Mouse (Mus musculus): ENCODE measurements around the gene Espn. TPM values are rescaled to one million over a fixed set of nuclear protein-coding genes. Genes with fewer than 3 reads are reported as not detected.

The Espn gene
- polyA plus RNA-seq, 1 experiment from 2014 or later = 1.6 TPM

DNA sequence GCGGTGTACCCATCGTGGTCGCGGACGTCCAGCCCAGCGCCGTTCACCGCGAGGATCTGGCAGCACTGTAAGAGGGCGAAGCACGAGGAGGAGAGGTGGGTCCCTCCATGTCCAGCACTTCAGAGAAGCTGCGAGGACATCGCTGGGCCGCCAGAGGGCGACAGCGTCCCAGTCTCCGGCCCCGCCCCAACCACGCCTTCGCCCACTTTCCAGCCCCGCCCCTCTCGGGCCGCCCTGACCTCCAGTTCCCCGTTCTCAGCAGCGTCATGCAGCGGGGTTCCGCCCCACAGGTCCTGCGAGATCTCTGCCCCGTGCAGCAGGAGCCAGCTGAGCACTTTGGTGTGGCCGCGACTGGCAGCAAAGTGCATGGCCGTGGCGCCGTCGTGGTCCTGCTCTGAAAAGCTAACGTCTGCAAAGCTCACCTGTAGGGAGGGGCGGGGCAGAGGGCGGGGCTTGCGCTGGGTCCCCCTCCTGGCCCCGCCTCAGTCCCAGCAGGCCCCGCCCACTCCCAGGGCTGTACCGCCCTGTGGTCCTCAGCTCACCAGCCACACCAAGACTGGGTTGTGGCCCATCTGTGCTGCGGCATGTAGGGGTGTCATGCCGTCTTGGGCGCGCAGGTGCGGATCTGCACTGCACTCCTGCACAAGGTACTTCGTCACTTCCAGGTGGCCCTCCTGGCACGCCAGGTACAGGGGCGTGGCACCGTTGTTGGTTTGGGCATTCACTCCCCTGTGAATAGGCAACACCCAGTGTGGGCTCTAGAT is 13.5 kb downstream of the Espn start:
- no peaks in the 10 kb centered on the region for H3K36me3 ChIP-seq
- H3K27ac ChIP-seq = 0 out of 2 replicates have a peak overlapping the region, but pooled peaks have one; percentile 35
- peak; percentile 89 for DNase-seq (ENCODE audit: low spot score)
- peaks cover 15% of the 10 kb centered on the region for H3K4me1 ChIP-seq (replicated peaks)
- peaks cover 89% of the 10 kb centered on the region for H3K27me3 ChIP-seq (ENCODE audit: insufficient read depth, poor library complexity, severe bottlenecking)
- peak overlapping the region; percentile 48 for H3K4me3 ChIP-seq
- 4% methylated on average over 51 of the region's 51 CpGs for WGBS
- no peaks in the 10 kb centered on the region for H3K9me3 ChIP-seq

DNA sequence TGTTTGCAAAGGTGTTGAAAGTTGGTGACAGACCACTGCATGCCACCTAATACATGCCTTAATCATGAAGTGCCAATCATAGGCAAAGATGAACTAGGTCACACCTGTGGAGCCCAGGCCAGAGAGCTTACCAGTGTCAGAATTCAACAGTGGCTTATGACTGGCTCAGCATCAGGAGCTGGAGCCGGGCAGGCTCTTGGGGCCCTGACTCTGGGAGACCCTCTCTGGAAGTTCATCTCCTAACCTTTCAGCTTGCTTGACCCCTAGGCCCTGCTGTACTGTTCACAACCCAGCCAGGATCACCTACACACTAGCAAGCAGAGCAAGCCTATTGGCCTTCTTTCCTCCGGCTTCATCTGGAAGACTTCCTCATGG is 15.3 kb downstream of the Espn start:
- H3K9me3 ChIP-seq = no peaks in the 10 kb centered on the region
- peaks cover 91% of the 10 kb centered on the region for H3K27me3 ChIP-seq (ENCODE audit: insufficient read depth, poor library complexity, severe bottlenecking)
- WGBS = 80% methylated on average over 2 of the region's 2 CpGs
- no peaks in the 10 kb centered on the region for H3K36me3 ChIP-seq
- H3K4me1 ChIP-seq (replicated peaks) = peaks cover 28% of the 10 kb centered on the region
- H3K27ac ChIP-seq = no peak overlapping the region
- no peak for DNase-seq (ENCODE audit: low spot score)
- H3K4me3 ChIP-seq = no peak overlapping the region

DNA sequence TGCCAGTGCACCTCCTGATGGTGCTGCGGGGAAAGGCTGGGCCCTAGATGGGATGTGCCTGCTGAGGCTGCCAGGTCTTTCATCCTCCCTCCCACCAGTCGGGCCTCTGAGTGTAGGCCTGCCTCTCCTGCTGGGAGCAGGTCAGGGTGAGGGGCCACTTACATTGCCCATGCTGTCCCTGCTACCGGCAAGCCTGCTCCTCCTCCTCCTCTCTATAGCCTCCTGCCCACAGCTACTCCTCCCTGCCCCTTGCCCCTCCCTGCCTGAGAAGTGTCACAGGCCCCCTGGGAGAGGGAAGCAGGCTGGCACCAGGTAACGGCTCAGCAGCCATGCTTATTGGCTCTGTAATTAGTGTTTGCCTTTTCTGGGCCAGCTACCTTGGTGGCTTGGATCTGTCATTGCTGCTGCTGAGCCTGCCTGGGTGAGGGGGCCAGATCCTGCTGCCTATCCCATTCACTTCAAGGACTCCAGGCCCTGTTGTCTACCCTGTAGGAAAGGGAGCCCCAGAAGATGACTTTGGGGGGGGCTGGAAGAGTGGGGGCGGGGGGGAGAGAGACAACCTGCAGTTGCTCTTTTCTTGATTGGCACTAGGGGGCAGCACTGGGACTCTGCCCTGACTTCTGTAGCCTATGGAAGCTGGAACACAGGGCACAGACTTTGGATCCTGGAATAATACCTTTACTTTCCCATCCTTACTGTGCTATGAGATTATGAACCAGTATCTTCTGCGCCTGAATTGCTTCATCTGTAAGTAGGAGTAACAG is 15.9 kb downstream of the Espn start:
- peaks cover 34% of the 10 kb centered on the region for H3K4me1 ChIP-seq (replicated peaks)
- H3K27ac ChIP-seq = no peak overlapping the region
- DNase-seq (ENCODE audit: low spot score) = no peak
- no peaks in the 10 kb centered on the region for H3K9me3 ChIP-seq
- H3K36me3 ChIP-seq = no peaks in the 10 kb centered on the region
- 35% methylated on average over 6 of the region's 6 CpGs for WGBS
- H3K4me3 ChIP-seq = no peak overlapping the region
- H3K27me3 ChIP-seq (ENCODE audit: insufficient read depth, poor library complexity, severe bottlenecking) = peaks cover 91% of the 10 kb centered on the region

DNA sequence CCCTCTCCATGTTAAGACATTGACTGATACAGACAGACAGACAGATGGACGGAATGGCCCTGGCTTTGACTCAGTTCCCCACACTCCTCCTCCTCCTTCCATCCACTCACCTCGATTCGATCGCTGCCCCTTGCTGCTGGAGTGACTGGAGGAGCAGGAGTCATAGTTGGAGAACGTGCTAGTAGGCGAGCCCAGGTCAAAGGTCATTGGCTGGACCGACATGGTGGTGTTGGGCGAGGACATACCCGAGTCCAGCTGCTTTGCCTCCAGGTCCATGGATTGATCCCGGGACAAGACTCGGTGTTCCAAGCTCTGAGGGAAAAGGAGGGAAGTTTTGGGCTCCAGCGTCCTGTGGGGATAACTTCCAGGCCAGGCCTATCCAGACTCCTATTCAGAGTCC is 16.8 kb downstream of the Espn start:
- H3K4me3 ChIP-seq = no peak overlapping the region
- H3K27me3 ChIP-seq (ENCODE audit: insufficient read depth, poor library complexity, severe bottlenecking) = peaks cover 93% of the 10 kb centered on the region
- 76% methylated on average over 12 of the region's 12 CpGs for WGBS
- no peak for DNase-seq (ENCODE audit: low spot score)
- no peak overlapping the region for H3K27ac ChIP-seq
- peaks cover 43% of the 10 kb centered on the region for H3K4me1 ChIP-seq (replicated peaks)
- no peaks in the 10 kb centered on the region for H3K36me3 ChIP-seq
- no peaks in the 10 kb centered on the region for H3K9me3 ChIP-seq

DNA sequence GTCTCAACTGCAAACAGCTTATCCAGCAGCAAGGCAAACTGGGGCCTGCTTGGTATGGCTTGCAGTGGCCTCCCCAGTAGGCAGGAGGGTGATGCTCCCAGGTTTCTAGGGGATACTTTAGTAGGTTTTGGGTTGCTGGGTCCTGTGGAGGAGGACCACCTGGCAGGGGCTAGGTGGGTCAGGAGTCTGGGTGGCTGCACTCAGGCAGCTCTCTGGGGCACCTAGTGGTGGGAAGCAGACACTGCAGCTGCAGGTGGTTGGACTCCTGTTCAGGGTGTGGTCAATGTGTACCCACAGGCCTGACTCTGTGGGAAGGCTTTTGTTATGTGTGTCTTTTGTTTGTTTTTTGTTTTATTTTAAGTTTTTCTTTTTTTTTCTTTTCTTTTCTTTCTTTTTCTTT is 17.7 kb downstream of the Espn start:
- H3K4me3 ChIP-seq = no peak overlapping the region
- peak; percentile 51 for DNase-seq (ENCODE audit: low spot score)
- H3K27ac ChIP-seq = no peak overlapping the region
- no peaks in the 10 kb centered on the region for H3K9me3 ChIP-seq
- H3K27me3 ChIP-seq (ENCODE audit: insufficient read depth, poor library complexity, severe bottlenecking) = peaks cover 95% of the 10 kb centered on the region
- H3K4me1 ChIP-seq (replicated peaks) = peaks cover 52% of the 10 kb centered on the region
- no peaks in the 10 kb centered on the region for H3K36me3 ChIP-seq

DNA sequence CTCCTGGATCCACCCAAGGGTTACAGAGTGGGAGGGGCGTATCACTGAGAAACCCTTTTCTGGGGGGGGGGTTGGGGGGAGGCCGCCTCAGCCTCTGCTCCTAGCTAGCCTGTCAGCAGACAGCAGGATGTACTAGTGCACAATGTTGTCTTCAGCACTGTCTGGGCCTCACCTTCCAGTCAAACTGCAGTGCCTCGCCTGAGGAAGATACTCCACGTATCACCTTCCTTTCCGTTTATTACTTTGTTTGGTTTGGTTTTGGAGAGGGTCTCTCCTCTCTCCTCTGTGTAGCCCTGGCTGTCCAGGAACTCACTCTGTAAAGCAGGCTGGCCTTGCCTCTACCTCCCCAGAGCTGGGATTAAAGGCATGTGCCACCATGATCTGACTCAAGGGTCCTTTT is 19.0 kb downstream of the Espn start:
- Histone ChIP-seq H3K9me3 (no peaks in the 10 kb centered on the region), H3K27ac (no peak overlapping the region), H3K4me1 (replicated peaks) (peaks cover 55% of the 10 kb centered on the region), H3K27me3 (ENCODE audit: insufficient read depth, poor library complexity, severe bottlenecking) (peaks cover 99% of the 10 kb centered on the region), H3K4me3 (no peak overlapping the region), H3K36me3 (no peaks in the 10 kb centered on the region)
- no peak for DNase-seq (ENCODE audit: low spot score)
- WGBS = 48% methylated on average over 5 of the region's 5 CpGs

DNA sequence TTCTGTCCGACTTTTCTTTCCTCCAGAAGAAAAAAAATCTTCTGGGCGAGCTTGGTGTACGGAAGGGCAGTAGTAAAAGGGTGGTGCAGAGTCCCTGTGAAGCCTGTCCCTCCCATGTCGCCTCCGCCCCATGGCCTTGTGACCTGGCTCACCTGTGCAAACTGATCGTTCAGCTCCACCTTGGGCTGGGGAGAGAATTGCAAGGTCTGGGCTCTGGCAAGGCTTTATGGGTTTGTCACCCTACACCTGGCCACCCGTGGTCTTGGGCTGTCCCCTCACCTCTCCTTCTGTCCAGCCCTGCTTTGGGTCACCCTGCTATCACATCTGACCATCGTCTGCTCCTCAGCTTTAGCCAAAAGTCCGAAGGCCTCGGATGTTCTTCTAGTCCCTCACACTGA is 19.4 kb downstream of the Espn start:
- no peaks in the 10 kb centered on the region for H3K36me3 ChIP-seq
- H3K4me3 ChIP-seq = no peak overlapping the region
- H3K9me3 ChIP-seq = no peaks in the 10 kb centered on the region
- peaks cover 99% of the 10 kb centered on the region for H3K27me3 ChIP-seq (ENCODE audit: insufficient read depth, poor library complexity, severe bottlenecking)
- no peak for DNase-seq (ENCODE audit: low spot score)
- H3K27ac ChIP-seq = no peak overlapping the region
- H3K4me1 ChIP-seq (replicated peaks) = peaks cover 57% of the 10 kb centered on the region
- 22% methylated on average over 10 of the region's 10 CpGs for WGBS

DNA sequence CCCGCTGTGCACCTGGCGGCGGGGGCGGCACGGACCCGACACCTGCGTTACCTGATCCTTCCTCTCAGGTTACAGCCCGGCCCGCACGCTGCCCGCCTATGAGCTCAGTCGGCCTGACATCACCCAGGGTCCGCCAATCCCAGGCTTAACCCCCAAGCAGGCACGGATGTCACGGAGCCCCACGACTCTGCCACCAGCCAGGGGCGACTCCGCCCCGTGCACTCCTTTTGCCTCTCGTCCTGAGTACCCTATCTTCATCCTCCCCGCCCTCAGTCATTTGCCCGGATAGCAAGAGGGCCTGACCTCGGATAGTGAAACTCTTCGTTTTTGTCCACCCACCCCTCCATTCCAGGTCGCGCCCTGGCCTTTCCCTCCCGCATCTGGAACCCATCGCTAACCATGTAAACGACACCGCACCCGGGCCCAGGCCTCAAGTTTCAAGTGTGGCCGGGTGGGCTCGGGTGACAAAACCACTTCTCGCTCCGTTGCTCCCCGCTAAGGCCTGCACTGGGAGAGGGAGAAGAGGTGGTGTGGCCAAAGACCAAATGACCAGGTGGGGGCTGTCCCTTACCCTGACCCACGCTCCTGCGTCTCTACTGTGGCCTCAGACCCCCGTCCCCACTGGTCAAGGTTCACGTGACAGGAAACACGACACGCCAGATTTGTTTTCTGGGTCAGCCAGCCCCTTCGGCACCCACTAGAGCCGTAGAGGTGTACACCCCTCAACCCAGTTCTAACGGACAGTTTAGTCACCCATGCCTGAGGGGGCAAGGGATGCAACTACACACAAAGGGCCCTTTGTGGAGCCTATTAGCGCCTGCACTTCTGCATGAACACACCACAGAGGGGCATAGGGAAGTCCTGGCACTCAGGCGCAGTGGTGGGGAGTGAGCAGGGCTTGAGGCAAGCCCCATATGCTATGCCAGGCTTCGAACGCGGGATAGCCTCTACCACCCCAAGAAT is 20.1 kb downstream of the Espn start:
- DNase-seq (ENCODE audit: low spot score) = peak; percentile 45
- Histone ChIP-seq H3K9me3 (no peaks in the 10 kb centered on the region), H3K4me1 (replicated peaks) (peaks cover 59% of the 10 kb centered on the region), H3K27me3 (ENCODE audit: insufficient read depth, poor library complexity, severe bottlenecking) (peaks cover 99% of the 10 kb centered on the region), H3K36me3 (no peaks in the 10 kb centered on the region), H3K4me3 (peak overlapping the region; percentile 50), H3K27ac (peak overlapping the region; percentile 77; the same call in 1 of the 2 replicates)
- WGBS = 3% methylated on average over 50 of the region's 50 CpGs

DNA sequence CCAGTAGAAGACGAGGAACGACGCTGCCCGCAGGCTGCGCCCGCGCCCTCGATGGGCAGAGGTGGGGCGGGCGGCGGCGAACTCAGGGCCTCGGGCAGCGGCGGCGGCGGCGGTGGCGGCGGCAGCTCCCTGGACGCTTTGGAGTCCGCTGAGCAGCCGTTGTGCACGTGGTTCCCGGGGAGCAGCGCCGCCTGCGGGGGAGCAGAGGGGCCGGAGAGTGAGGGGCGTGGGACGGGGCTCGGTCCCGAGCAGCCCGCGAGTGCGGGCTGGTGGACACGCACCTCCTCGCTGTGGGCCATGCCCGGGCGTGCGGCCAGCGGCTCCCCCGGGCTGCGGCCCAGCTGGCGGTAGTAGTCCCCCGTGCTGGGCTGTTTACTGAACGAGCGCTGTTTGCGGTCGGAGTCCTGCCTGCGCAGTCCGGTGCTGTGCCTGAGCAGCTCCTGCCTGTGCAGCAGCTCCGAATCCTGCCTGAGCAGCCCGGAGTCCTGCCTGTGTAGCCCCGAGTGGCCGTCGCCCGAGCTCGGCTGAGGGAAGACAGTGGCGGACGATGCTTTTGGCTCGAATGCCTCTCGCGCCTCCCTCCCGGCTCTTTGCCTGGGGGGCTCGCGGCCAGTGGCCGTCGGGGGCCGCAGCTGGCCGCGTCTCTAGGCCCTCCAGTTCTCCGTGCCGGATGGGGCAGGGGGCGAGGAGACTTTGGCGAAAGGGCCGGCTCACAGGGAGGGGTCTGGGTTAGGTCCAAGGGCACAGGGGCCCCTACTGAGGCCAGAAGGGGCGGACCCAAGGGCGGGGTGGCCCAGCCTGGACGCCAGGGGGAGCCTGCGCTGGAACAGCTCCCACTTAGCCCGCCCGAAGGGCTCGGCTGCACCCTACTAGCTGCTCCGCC is 21.2 kb downstream of the Espn start:
- no peaks in the 10 kb centered on the region for H3K36me3 ChIP-seq
- under 1% methylated on average over 81 of the region's 85 CpGs for WGBS
- H3K4me3 ChIP-seq = peak overlapping the region; percentile 50
- H3K27ac ChIP-seq = peak overlapping the region; percentile 77
- DNase-seq (ENCODE audit: low spot score) = peak; percentile 72
- H3K9me3 ChIP-seq = no peaks in the 10 kb centered on the region
- peaks cover 67% of the 10 kb centered on the region for H3K4me1 ChIP-seq (replicated peaks)
- H3K27me3 ChIP-seq (ENCODE audit: insufficient read depth, poor library complexity, severe bottlenecking) = peaks cover 99% of the 10 kb centered on the region

DNA sequence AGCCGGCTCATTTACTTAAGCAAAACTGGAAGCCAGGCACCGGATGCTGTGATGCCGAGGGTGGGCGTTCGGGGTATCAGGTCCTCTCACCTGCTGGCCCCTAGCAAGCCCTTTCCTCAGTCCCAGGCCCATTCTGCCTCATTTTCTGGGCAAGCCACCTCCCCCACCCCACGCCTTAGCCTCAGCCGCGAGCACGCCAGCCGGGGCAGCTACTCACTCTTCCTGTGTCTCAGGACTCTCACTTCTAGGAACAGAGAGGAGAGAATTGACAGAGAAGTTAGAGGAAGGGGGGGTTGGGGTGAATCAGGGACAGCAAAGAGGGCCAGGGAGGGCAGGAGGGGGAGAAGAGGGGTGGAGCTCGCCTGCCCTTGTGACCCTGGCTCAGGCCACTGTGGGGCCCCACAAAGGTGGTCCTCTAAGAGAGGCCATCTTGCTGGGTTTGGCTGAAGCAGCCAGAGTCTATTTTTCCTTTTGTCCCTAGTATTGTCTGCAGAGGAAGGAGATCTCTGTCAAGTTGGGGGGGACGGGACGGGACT is 22.7 kb downstream of the Espn start:
- H3K27ac ChIP-seq = no peak overlapping the region
- no peak for DNase-seq (ENCODE audit: low spot score)
- H3K4me1 ChIP-seq (replicated peaks) = peaks cover 81% of the 10 kb centered on the region
- H3K4me3 ChIP-seq = 0 out of 2 replicates have a peak overlapping the region, but pooled peaks have one; percentile 23
- 16% methylated on average over 13 of the region's 13 CpGs for WGBS
- H3K27me3 ChIP-seq (ENCODE audit: insufficient read depth, poor library complexity, severe bottlenecking) = peaks cover 100% of the 10 kb centered on the region
- no peaks in the 10 kb centered on the region for H3K9me3 ChIP-seq
- H3K36me3 ChIP-seq = no peaks in the 10 kb centered on the region

DNA sequence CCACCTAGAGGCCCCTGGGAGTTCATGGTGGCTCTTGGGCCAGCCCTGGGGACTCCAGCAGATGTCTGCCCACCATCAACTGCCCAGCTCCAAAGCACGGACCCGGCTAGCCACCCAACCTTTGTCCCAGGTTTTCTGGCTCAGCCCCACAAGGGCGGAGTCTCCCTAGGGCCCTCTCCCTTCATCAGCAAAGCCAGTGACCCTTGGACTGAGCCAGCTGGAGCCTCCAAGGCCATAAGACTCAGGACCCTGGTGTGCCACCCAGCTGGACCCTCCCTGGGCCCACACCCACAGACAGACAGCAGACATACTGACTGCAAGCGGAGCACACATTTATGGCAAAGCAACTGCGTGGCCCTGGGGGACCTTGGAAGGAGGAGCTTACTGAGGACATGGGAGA is 23.4 kb downstream of the Espn start:
- Histone ChIP-seq H3K4me3 (0 out of 2 replicates have a peak overlapping the region, but pooled peaks have one; percentile 23), H3K27me3 (ENCODE audit: insufficient read depth, poor library complexity, severe bottlenecking) (peaks cover 100% of the 10 kb centered on the region), H3K36me3 (no peaks in the 10 kb centered on the region), H3K9me3 (no peaks in the 10 kb centered on the region), H3K4me1 (replicated peaks) (peaks cover 81% of the 10 kb centered on the region), H3K27ac (no peak overlapping the region)
- no peak for DNase-seq (ENCODE audit: low spot score)
- WGBS = 48% methylated on average over 5 of the region's 5 CpGs
